Mouse (Mus musculus) embryonic fibroblast, embryonic 13.5 days (primary cell): Measurements from ENCODE around the gene Ak5.

Experiments used
- CTCF ChIP-seq: IDR thresholded peaks from 2 replicates; pipeline ENCODE4 v1.5.1; 2011; ENCODE audit warnings: mild to moderate bottlenecking, control low read depth, low read length, moderate library complexity, borderline replicate concordance; ENCODE audit not compliant: insufficient read depth
- POLR2A ChIP-seq: IDR thresholded peaks from 2 replicates; pipeline ENCODE4 v1.6.1; 2011; ENCODE audit warnings: low read depth, mild to moderate bottlenecking, control low read depth, low read length, moderate library complexity

DNA sequence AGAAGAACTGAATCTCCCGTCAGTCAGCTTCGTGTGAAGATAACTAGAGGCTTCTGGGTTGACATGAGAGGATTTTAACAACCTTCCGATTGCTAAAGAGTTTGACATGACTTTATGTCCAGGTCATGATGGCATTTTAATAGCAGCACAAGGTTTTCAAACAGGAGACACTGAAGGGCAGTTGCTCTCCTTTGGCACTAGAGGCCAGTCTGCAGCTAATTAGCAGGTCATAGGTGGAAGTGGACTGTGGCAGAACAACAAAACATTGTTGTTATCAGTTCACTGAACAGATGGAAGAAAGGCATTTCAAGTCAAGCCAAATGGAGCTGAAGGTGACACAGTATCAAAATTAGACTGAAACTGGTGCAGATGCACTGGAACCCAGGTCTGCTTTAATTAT lies 41.8 kb upstream of the Ak5 start:
- TF ChIP-seq CTCF, result no peak
- no peak for TF ChIP-seq POLR2A
